Mouse (Mus musculus) gastrocnemius, postnatal 25 days (tissue): ENCODE results near the gene Cul3. TPM values are rescaled to one million over a fixed set of nuclear protein-coding genes. Genes with fewer than 3 reads are reported as not detected.
"Not testable (repeated sequence)": the region's sequence is repeated elsewhere in the genome, so short reads cannot be mapped to it uniquely, and the experiment has no call there.

Experiments used
- DNase-seq: peaks from one replicate; pipeline ENCODE4 v3.0.0; 2022
- long read RNA-seq, 2 experiments: library from polyadenylated mRNA; stranded (forward); transcript quantifications; one replicate each; pipeline ENCODE4 v2.0.0; 2021
- total RNA-seq, 2 experiments: library from RNA; stranded (reverse); gene quantifications; 1 replicate in 1 of 2; 2 replicates in 1 of 2; pipeline ENCODE4 v1.2.3; 2021

Gene Cul3
- 100 to 1,000 TPM; 181 to 223 TPM for total RNA-seq
- long read RNA-seq, experiment 1, full-length matches to known transcripts: 92 of 123 reads
- long read RNA-seq, experiment 1, partial matches to known transcripts: 20 of 123 reads
- long read RNA-seq, experiment 1, other reads (novel, unspliced or antisense): 11 of 123 reads
- long read RNA-seq, experiment 2, full-length matches to known transcripts: 162 of 204 reads
- long read RNA-seq, experiment 2, partial matches to known transcripts: 18 of 204 reads
- long read RNA-seq, experiment 2, other reads (novel, unspliced or antisense): 24 of 204 reads

GRCm38 (mm10) chr1:80340436-80341376 lies at the start of gene Cul3:
Gene Cul3 (minus strand): TSS chr1:80340480.
- peak; percentile 95 for DNase-seq

- no peak for DNase-seq
Observed at GRCm38 (mm10) chr1:80389518-80389917, 49.2 kb upstream of the Cul3 start.

DNA sequence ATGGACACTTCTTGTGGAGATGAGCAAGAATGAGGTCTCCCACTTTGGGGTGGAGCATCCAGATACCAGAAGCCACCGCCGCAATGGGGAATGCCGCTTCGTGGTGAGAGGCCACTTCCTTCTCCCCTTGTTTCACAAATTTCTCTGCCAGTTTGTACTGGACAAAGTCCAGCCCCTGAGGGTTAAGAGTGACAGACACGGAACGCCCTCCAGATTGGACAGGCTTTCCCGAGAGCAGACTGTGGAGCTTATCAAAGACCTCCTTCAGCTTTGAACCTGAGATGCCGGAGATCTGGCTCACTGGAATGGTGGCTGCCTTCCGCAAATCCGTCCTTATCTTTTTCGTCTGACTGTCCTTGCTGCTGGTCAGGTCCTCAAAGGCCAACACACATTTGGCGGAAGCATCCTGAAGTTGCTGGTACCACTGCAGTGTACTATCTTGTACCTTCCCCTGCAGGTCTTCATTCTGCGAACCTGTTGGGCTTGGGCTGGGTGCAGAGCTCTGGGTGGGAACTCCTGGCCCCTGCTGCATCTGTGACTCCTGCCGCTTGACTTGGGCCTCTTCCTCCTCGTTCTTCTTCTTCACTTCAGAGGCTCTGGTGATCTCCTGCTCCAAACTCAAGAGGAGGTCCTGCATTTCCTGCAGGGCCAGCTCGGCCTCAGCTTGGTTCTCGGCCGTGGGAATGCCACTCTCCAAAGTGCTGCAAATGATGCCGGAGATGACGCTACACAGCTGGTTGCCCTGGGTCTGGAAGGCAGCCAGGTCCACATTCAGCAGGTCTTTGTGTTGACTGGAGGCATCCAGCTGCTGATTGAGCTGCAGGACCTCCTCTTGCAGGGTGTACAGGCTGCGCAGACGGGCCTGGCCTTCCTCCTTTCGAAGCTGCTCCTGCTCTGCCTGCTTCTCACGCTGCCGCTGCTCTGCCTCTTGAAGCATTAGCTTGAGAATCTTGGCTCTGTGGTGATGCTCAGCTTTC lies 43.6 kb upstream of the Cul3 start:
- DNase-seq: no peak

DNA sequence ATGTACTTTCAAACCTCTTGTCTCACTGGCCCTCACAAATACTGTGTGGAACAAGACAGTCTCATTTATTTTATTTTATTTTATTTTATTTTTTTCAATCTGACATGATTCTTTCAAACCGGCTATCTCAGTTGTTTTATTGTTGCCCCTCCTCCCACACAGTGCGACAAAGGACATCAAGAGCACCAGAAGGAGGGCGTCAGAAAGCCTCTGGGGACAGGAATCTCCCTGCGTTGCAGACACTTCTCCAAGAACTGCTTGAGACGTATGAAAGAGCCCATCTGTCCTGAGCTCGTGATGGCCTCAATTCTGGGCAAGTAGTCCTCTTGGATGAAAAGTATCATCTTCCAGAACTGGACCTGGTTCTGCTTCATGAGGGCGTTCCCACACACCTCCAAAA lies 42.6 kb upstream of the Cul3 start:
- DNase-seq: no peak

GRCm38 (mm10) chr1:80381302-80381701 lies 41.0 kb upstream of the Cul3 start:
- no peak for DNase-seq

GRCm38 (mm10) chr1:80372010-80372409 lies 31.7 kb upstream of the Cul3 start:
- DNase-seq: no peak

- DNase-seq: no peak
Observed at GRCm38 (mm10) chr1:80371189-80371889, 31.1 kb upstream of the Cul3 start.

DNA sequence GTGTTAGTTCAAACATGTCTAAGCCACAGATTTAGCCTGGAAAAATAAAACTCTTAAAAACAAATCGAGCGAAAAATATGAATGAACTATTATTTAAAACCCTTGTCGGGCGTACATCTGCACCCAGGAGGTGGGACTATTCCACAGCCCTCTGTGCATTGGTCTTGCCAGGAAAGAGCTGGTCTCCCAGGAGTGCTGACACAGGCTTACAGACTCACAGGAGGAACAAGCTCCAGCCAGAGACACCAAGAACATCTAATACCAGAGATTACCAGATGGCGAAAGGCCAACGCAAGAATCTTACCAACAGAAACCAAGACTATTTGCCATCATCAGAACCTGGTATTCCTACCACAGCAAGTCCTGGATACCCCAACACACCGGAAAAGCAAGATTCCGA lies 23.2 kb upstream of the Cul3 start:
- no peak for DNase-seq

- DNase-seq: no peak
Observed at GRCm38 (mm10) chr1:80362946-80363345, 22.7 kb upstream of the Cul3 start.

GRCm38 (mm10) chr1:80362400-80362799 lies 22.1 kb upstream of the Cul3 start:
- no peak for DNase-seq

GRCm38 (mm10) chr1:80361771-80362170 lies 21.5 kb upstream of the Cul3 start:
- not testable (repeated sequence) for DNase-seq

GRCm38 (mm10) chr1:80360038-80360608 lies 19.8 kb upstream of the Cul3 start:
- DNase-seq: no peak

GRCm38 (mm10) chr1:80340061-80340435 lies 232 bp downstream of the Cul3 start:
- DNase-seq: peak; percentile 66

DNA sequence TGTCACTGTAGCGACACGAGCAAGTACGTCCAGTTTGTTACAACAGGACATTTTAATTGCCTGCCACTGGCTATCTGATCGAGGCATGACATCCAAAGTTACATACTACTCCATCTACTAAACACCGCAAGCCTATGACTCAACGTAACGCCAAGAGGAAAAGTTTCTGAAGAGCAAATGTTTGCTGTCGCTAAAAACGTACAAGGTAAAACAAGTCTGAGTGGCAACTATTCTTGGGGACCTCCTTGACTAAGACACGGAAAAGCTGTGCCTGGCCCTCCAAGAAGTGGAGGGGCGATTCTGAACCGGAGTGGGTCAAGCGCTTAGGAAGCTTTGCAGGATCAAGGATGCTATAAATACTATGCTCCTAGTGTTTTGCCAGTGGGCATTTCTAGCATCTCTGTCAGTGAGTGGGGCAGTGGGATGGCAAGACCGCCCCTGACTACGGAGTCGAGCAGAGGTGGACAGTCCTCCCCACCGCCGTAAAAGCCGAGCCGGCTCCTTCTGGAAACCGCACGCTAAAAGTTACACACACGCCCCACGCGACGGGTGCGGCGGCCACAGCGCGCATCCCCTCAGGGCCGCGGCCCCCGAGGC lies 757 bp downstream of the Cul3 start:
- no peak for DNase-seq

GRCm38 (mm10) chr1:80338398-80338797 lies 1.9 kb downstream of the Cul3 start:
- no peak for DNase-seq

GRCm38 (mm10) chr1:80335726-80336368 lies 4.4 kb downstream of the Cul3 start:
- no peak for DNase-seq

DNA sequence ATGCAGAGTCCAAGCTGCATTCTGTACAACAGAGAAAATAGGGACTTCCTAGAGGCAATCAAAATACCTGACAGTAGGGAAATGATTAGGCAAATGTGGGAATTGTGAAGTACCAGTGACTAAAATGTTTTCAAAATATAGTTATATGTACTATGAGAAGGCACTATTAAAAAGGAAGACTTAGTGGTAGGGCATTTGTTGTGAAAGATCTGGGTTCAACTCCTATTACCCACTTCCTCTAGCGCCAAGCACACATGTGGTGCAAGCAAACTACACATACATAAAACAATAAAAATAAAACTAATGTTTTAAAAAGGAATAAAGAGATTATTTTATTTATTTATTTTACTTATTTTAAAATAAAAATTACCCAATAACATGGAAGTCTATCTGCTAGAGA lies 5.2 kb downstream of the Cul3 start:
- no peak for DNase-seq

DNA sequence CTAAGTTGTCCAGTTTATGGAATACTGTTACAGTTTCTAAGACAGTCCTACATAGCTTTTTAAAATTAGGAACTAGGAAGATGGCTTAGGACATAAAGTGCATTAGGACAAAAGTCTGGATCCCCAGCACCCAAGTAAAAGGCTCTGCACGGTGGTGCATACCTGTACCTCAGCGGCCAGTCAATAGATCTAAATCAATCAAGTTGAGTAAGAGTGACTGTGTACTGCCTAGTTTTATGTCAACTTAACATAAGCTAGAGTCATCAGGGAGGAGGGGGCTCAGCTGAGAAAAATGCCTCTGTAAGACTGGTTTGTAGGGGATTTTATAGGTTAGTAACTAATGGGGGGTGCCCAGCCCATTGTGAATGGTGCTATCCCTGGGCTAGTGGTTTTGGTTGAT lies 9.3 kb downstream of the Cul3 start:
- DNase-seq: no peak

- no peak for DNase-seq
Observed at GRCm38 (mm10) chr1:80325761-80326160, 14.5 kb downstream of the Cul3 start.

DNA sequence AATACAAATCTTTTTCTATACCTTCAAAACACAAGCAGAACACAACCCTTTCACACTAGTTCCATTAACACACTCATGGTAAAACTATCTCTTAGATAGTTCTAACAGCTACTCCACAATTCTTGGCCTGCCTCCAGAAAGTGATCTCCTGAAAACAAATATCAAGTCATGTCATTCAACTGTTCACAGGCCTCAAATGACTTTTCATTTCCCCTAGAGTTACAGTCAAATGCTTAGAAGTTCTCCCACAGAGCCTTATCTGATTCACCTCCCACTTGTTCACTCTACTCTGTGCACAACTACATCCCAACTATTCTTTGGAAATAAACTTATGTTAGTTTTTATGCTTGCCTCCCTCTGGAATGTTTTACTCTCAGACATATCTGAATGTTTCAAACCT lies 15.9 kb downstream of the Cul3 start:
- no peak for DNase-seq
